Mouse (Mus musculus) left cerebral cortex, adult 2 months (tissue): Measurements from ENCODE around the gene Agbl4. TPM values are rescaled to one million over a fixed set of nuclear protein-coding genes. Genes with fewer than 3 reads are reported as not detected.
A peak's percentile ranks its signal among the peaks of the same experiment; 100 is the strongest.

Experiments used
- DNase-seq, 2 experiments: peaks; one replicate each; pipeline ENCODE4 v3.0.0; 2021 to 2022; ENCODE audit warnings: low spot score in 2 of 2, mixed read lengths in 1 of 2; ENCODE audit errors: extremely low spot score in 1 of 2
- H3K27ac ChIP-seq: fragments of 200-600 bp; 2 replicates; pipeline ENCODE4 v1.8.1; 2022
- H3K4me3 ChIP-seq: fragments of 200-600 bp; 2 replicates; pipeline ENCODE4 v1.8.1; 2022
- CTCF ChIP-seq: fragments of 200-600 bp; IDR thresholded peaks from 2 replicates; pipeline ENCODE4 v1.8.1; 2022; ENCODE audit warnings: antibody characterized with exemption, mild to moderate bottlenecking, moderate library complexity
- intact Hi-C: fragments of 180-260 bp; cut with DNase I; formaldehyde crosslinking; loops from one replicate; pipeline ENCODE4 v1.15.1; 2025
- total RNA-seq, 2 experiments: library from RNA; stranded (reverse); gene quantifications; 2 replicates each; pipeline ENCODE4 v1.2.3; 2021

Gene Agbl4
- total RNA-seq, 2 experiments from 2014 or later = 18.6 to 23.6 TPM

GRCm38 (mm10) chr4:111306518-111306917, 909.1 kb downstream of the Agbl4 start:
- intact Hi-C loops = loop anchor here (2.0 to 5.0 kb wide), 3 partner anchors 304 to 1254 kb away; no protein-coding TSS in a partner anchor
- TF ChIP-seq CTCF = no peak
- H3K4me3 ChIP-seq = no peak overlapping the region
- H3K27ac ChIP-seq = peak overlapping the region; percentile 47
- peak in 1 of 2 experiments; percentile 46 for DNase-seq

DNA sequence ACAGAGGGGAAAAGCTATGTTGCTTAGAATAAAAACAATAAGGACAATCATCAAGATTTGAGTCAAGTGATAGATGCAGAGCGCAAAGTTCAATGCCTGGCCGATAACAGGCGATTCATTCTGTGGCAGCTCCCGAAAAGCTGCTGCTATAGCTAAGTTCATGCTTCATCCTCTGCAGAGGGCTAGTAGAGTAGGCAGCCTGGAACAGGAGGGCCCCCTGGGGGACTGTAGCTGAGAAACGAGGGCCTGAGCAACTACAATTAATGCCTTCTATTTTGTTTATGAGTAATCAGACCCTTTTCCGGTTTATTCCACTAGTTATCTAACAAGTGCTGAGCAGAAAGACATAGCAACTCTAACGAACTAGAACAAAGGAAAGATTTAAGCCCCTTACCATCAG, 909.7 kb downstream of the Agbl4 start:
- H3K27ac ChIP-seq = peak overlapping the region; percentile 47
- DNase-seq = no peak
- no peak overlapping the region for H3K4me3 ChIP-seq
- intact Hi-C loops = loop anchor here (1.0 to 5.0 kb wide), 5 partner anchors 20 to 1255 kb away; no protein-coding TSS in a partner anchor
- no peak for TF ChIP-seq CTCF

GRCm38 (mm10) chr4:111307633-111308032, 910.2 kb downstream of the Agbl4 start:
- Histone ChIP-seq H3K27ac (peak overlapping the region; percentile 47), H3K4me3 (no peak overlapping the region)
- no peak for DNase-seq
- intact Hi-C loops = loop anchor here (1.0 to 5.0 kb wide), 5 partner anchors 20 to 1255 kb away; no protein-coding TSS in a partner anchor
- TF ChIP-seq CTCF = no peak

DNA sequence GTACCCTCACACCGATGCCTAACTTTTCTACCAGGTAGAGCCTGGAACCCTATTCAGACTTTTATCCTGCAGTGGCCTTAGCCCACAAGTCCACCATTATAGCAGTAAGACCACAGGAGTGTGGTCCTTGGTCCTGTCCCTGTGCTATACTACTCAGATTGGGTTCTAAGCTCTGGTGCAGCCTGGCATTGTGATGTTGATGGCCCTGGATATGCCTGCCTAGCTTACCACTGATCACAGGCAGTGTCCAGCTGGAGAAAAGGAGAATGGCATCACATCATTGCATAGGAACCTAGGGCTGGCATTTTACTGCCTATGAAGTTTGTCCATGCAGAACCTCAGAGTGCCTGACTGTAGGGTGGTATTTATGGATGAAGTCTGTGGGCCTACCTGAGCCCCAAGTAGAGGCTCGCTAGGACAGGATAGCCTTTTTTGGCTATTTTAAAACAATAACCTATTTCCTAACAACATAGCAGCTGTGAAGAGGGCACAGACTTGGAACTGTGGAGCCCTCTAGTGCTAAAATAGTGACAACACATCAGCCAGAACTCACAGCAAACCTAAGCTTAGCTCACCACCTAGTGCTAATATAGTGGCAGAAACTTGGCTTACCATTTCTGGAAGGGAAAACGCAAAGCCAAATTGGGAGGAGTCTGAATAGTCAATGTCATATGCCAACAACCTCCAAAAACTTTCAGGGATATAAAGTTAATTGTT, 911.3 kb downstream of the Agbl4 start:
- Histone ChIP-seq H3K4me3 (no peak overlapping the region), H3K27ac (peak overlapping the region; percentile 45; the same call in 1 of the 2 replicates)
- DNase-seq = no peak
- intact Hi-C loops = loop anchor here (5.0 kb wide), 2 partner anchors 306 to 1256 kb away; no protein-coding TSS in a partner anchor
- peak; percentile 45 for TF ChIP-seq CTCF

DNA sequence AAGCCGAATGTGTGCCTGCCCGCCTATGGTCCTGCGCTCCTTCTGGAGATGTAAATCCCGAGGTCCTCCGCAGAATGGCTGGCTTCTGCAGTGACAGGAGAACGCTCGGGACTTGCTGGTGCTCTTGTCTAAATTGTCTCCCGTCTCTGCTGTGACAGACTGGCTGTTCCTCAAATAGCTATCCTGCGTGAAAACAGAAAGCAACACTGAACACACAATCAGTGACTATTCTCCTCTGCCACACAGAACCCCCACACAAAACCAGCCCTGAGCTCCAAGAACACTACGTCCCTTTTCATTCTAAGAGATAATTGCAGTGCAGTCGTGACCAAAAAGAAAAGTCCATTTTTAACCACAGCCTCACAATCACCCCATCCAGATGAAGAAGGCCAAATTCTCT, 929.6 kb downstream of the Agbl4 start:
- peak overlapping the region; percentile 87 for H3K27ac ChIP-seq
- no peak overlapping the region for H3K4me3 ChIP-seq
- peak in 1 of 2 experiments; percentile 60 for DNase-seq
- no peak for TF ChIP-seq CTCF
- intact Hi-C loops = loop anchor here (1.0 to 5.0 kb wide), 7 partner anchors 20 to 1275 kb away; partner anchors contain the start of gene Bend5

GRCm38 (mm10) chr4:111327760-111328373, 930.4 kb downstream of the Agbl4 start:
- intact Hi-C loops = loop anchor here (1.0 to 5.0 kb wide), 8 partner anchors 21 to 1276 kb away; partner anchors contain the start of gene Bend5
- no peak overlapping the region for H3K4me3 ChIP-seq
- peak; percentile 77 for TF ChIP-seq CTCF
- peak overlapping the region; percentile 87 for H3K27ac ChIP-seq
- DNase-seq = no peak

DNA sequence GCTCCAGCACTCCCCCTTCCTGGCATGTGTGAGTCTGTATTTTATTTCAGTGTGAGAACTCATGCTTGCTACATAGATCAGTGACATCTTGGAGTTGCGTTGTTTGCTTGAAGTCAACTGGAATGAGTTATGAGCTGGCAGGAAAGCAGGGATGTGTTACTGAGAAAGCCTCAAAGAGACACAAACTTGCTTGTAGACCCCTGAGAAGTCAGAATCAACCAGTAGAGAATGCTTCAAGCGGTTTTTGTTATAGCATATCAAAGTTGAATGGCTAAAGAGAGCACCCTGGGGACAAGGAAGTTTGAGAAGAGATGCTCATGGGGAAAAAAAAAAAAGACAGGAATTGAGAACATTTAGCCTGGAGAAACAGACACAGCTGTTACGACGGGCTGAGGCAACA, 932.0 kb downstream of the Agbl4 start:
- no peak for DNase-seq
- Histone ChIP-seq H3K4me3 (no peak overlapping the region), H3K27ac (no peak overlapping the region)
- TF ChIP-seq CTCF = no peak
- intact Hi-C loops = loop anchor here (5.0 kb wide), 4 partner anchors 88 to 1277 kb away; partner anchors contain the start of gene Bend5

DNA sequence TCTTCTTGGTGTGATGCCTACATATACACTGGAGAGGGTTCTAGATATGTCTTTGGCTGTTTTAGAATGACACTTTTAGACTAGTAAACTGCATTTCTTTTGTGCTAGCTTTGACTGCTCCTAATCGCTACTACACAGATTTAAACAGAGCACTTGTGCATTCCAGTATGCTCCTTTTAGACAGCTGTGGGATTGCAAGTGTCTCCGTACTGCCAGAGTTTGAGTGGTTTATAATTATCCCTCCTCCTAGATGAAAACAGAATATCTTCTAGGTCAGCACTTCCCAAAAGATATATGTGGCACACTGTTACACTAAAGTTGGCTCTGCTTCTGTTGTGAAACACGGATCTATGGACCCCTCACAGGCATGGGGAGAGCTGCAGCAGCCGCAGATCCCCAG, 935.4 kb downstream of the Agbl4 start:
- intact Hi-C loops = no loop called here
- TF ChIP-seq CTCF = no peak
- no peak overlapping the region for H3K27ac ChIP-seq
- DNase-seq = no peak
- no peak overlapping the region for H3K4me3 ChIP-seq

- no peak for TF ChIP-seq CTCF
- DNase-seq = no peak
- Histone ChIP-seq H3K27ac (no peak overlapping the region), H3K4me3 (no peak overlapping the region)
- intact Hi-C loops = no loop called here
Measured at GRCm38 (mm10) chr4:111349965-111350364, 952.5 kb downstream of the Agbl4 start.

- DNase-seq = no peak
- Histone ChIP-seq H3K4me3 (no peak overlapping the region), H3K27ac (no peak overlapping the region)
- TF ChIP-seq CTCF = no peak
- intact Hi-C loops = no loop called here
Measured at GRCm38 (mm10) chr4:111350615-111351525, 953.4 kb downstream of the Agbl4 start.

DNA sequence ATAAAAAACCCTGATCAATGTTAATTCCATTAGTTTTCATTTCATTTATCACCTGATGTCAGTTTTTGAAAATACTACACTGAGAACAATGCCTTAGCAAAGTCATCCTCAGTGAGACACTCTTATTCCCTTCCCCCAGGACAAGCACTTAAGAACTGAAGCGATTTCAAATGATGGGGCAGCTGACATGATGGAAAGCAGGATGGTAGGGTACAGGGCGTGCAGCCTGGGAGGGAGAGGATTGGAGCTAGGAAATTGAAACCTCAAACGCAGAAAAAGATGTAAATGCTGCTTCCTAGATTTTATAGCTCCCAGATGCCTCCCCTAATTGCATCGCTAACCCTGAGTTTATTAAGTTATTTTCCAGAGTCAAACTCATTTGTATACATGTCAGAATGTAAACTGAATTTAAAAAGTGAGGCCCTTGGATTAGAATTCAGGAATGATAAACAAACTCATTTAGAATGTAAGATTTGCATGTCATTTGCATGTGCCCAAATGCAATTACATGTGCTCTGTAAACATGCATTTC, 959.2 kb downstream of the Agbl4 start:
- H3K4me3 ChIP-seq = no peak overlapping the region
- no peak for TF ChIP-seq CTCF
- no peak overlapping the region for H3K27ac ChIP-seq
- DNase-seq = no peak
- intact Hi-C loops = no loop called here
